Mouse (Mus musculus) embryonic fibroblast, embryonic 13.5 days (primary cell): ENCODE results near the gene Lrrc27.

Experiments
- CTCF ChIP-seq: IDR thresholded peaks from 2 replicates; pipeline ENCODE4 v1.5.1; 2011; ENCODE audit warnings: mild to moderate bottlenecking, control low read depth, low read length, moderate library complexity, borderline replicate concordance; ENCODE audit not compliant: insufficient read depth
- POLR2A ChIP-seq: IDR thresholded peaks from 2 replicates; pipeline ENCODE4 v1.6.1; 2011; ENCODE audit warnings: low read depth, mild to moderate bottlenecking, control low read depth, low read length, moderate library complexity

DNA sequence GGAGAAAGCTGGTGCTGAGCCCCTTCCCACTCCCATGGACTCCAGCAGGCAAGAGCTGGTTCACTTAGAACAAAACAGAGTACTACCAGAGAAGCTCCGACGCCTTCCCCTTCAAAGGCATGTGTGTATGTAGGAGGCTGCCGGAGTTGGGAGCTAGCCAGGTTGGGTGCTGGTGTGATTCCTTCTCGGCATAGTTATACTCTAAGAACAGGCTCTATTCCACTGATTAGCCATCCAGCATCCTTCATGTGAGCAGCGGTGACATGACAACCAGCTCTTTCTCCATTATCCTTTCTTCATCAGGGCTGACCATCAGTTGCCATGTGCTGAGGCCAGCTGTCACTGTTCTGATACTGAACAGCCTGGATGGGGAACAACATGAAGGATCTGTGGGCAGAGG is 59.1 kb downstream of the Lrrc27 start:
- no peak for TF ChIP-seq CTCF
- TF ChIP-seq POLR2A = no peak
